Mouse (Mus musculus): ENCODE results near the gene Slit3.
A peak's percentile ranks its signal among the peaks of the same experiment; 100 is the strongest.

Slit3 gene

DNA sequence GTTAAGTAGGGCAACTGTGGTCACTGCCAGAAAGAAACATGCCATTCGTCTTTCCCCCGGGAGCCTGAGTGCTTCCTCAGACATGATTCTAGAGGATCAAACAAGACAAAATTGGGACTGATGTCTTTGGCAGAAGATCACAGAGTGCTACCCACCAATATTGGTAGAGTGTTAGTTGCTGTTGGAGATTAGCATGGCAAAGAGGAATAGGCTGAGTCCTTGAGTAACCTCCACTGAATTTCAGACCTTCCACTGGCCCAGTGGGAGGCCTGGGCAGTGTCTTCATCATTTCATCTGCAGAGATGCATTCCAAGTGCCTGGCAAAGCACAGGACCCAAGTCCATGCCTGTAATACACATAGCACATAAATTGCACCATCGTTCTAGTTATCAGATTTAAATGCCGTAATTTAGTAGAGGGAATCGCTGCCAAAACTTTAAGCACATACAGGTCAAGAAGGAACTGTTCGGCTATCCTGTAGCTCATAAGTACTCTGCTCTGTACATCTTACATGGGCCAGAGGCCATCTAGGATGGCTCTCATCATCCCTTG, 77.6 kb downstream of the Slit3 start:
- no peak for DNase-seq (ENCODE audit: low spot score)

DNA sequence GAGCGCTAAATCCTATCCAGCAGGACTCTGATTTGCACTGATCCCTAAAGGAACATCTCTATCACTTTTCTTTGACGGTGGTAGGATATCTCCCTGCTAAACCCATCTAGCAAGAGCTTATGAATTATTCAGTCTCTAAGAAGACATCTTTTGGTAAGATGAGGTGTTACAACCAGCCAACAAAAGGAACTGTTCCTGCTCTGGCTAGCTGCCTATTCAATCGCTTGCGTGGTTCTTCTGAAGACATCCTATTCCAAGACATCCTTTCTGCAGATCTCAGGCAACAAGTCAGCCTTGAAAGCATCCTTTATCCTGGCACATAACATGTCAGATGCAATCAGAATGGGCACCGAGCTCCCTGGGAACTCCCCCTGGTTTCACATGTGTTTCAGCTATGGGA, 81.3 kb downstream of the Slit3 start:
- DNase-seq (ENCODE audit: low spot score) = no peak

DNA sequence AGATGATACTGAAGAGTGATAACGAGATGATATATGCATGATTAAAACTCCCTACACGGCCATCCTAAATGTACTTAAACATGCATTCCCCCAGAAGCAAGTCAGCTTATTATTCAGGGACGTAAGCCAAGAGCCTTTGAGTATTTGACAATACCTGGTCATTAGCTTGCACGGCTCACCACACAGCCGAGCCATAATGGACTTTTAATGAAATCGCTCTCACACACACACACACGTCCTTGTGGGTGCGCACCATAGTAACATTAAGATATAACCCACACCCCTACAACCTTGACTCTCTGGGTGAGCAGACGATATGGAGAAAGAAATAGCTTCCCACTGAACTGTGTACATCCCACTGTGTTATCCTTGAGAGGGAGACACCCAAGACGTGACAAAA, 82.6 kb downstream of the Slit3 start:
- DNase-seq (ENCODE audit: low spot score) = no peak

DNA sequence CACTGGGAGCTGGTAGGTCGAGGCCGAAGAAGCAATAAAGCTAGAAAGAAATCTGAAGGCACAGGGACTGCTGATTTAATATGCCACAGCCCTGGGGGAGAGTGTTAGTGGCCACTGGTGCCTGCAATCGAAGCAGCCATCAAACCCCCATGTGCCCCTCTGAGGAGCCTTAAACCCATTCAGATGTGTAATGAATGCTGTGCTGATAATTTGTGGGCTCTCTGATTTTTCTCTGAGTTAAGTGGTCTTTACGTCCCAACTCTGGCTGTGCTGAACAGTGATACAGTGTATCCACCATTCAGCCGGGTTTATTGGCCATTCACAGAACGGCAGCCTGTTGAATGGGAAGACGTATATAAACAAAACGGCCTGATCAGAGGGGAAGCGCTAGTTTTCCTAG, 83.1 kb downstream of the Slit3 start:
- no peak for DNase-seq (ENCODE audit: low spot score)

DNA sequence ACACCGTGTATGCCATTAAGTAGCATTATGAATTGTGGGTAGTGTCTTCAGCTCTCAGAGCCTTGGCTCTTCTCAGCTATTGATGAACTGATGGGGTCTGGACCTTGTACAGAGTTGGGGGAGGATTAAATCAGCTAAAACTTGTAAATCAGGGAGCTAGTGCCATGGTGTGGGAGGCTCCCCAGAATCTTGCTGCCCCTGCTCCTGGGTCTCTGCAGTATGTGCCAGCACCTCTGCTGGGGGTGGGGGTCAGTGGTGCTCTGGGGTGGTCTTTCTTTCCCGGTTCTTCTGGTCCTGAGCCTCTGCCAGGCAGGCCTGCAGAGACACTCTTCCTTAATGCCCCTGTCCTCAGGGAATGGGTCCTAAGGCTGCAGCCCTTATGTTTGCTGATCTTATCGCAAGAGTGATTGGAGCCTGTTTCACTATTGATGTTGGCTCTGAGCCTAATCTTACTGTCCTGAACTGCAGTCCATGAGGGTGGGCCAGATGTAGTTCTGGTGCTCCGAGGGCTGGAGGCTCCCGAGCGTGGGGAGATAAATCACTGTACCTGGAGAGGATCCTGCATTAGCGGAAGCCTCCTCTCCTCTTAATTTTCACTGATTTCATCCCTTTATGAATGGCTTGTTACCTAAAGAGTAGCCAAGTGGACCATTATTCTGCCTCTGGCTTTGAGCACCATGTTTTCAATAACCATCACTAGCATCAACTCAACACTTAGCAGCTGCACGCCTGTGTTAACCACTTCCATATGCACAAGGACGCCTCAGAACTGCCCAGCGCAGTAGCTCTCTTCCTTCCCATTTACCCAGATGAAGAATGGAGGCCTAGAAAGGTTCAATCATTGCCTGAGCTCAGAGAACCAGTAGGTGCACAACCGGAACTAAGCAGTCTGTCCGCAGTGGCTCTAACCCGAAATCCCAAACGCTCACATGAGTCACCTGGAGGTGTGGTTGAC, 90.0 kb downstream of the Slit3 start:
- DNase-seq (ENCODE audit: low spot score) = no peak

DNA sequence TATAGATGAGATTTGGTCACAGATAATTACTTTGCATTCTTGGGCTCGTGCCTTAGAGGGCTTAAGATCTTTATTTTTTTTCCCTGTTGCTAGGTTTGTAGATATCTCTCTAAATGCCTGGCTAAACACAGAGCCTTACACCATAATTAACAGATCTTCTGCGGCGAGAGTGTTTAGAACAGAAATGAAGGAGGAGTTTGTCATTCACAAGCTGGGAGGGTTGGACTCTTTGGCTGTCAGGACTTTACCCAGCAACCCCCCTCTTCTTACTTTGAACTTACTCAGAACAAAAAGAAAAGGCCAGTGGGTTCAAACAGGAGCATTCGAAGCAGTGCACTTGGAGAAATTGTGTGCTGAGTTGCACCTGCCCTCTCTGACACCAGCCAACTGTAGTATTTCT, 103.0 kb downstream of the Slit3 start:
- DNase-seq (ENCODE audit: low spot score) = no peak

DNA sequence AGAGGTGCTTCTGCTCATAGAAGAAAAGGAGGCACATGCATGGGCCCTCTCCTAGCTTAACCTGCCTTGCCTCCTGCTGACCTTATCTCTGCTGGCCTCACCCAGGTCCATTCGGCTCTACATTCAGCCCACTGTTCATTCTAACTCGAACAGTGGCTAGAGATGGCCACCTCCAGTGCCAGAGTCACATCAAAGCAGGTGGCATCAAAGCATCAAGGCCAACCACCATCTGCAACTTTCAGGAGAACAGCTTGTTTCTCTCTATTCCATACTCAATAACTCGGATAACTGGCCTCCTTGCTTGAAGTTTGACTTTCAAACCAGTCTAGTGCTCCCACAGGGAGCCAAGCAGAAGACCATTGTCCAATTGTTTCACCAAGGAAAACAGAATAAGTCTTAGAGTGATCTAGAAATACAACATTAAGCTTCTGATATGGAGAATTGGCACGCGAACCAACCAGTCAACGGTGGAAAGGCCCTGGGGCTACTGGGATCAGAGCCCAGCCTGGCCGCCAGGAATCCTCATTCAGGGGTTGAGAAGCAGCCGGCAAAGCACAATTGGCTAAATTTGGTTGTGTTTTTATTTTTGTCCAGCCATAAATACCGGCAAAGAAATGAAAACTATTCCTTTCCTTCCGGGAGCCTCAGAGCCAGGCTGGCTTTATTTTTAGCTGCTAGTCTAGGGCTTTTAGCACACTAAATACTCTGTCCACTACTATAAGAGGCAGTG, 110.5 kb downstream of the Slit3 start:
- DNase-seq (ENCODE audit: low spot score) = no peak

DNA sequence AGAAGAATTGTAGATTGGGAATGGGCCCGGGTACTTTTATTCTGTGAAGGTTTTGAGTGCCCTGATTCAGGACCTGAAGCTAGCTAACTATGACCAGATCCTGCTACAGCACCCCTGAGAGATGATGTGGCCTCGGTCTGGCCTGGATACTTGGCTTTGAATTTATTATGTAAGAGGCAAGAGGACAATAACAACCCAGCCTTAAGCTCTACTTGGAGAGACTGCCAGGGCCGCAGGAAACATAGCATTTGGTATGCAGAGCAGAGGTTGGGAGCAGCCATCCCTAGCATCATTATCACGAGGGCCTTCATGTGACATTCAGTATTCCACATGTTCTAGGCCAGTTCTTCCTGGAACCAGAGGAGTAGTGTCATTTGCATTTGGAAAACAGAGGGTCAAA, 111.3 kb downstream of the Slit3 start:
- DNase-seq (ENCODE audit: low spot score) = no peak

DNA sequence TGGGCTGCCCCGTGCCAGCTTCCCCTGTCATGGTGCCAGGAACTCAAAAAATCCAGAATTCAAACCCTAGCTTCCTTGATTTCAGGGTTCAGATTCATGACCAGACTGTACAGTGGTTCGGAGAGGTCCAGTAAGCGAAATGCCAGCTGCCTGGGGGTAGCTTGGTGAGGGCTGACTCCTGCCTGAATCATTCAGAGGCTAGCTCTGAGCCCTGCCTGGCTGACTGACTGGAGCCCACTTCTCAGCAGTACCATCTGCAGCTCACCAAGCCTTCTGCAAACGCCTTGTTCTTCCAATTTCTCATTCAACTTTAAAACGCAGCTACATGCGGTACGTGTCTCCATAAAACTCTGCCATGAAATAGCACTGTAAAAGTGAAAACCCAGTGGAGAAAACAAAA, 120.4 kb downstream of the Slit3 start:
- DNase-seq (ENCODE audit: low spot score) = peak; percentile 27

DNA sequence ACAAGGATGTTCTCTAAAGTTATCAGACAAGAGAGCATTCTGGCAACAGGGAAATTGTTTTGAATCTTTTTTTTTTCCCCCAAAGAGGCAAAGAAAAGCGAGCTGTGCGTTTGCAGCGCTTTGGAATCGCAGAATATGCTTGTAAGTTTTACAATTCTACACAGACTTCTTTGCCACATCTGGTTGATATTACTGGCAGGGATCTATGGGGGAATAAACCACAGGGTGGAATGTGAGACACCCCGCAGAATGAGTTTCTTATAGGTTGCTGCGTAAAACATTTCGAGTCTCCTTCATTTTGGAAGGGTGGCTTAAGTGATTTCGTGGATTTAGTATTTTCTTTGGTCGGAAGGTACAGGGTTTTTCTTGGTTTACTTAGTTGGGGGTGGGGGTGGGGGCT, 122.6 kb downstream of the Slit3 start:
- no peak for DNase-seq (ENCODE audit: low spot score)

DNA sequence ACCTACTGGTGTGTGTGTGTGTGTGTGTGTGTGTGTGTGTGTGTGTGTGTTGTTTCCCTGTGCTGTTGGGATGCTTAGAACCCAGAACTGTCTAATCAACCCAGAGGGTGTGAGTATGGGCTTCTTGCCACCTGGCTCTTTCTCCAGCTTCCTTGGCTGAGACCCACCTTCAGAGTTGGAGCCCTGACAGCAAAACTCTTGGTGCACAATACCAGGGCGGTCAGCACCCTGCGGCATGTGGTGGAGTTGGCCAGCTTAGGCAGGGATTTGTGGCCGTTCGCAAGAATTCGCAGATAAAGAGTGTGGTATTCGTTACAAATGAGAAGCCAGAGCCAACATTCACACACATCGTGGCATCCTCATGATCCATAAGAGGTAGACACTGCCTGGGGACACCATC, 123.5 kb downstream of the Slit3 start:
- no peak for DNase-seq (ENCODE audit: low spot score)

DNA sequence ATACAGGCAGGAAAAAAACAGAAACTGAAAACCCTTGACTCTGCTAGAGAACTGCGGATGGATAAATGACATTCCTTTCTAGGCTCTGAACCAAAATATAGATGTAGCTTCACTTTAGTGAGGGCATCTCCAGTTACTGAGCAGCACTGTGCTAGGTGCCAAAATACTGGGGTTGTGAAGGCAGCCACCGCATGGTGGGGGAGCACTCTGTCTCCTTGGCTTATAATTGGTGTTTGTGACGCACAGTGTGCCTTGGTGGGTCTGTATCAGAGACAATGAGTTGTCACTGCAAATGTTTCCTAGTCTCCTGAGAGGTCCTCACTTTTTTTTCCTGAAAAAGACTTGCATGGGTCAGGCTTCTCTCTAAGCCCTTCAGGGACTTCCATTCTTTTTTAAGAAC, 125.6 kb downstream of the Slit3 start:
- DNase-seq (ENCODE audit: low spot score) = no peak

DNA sequence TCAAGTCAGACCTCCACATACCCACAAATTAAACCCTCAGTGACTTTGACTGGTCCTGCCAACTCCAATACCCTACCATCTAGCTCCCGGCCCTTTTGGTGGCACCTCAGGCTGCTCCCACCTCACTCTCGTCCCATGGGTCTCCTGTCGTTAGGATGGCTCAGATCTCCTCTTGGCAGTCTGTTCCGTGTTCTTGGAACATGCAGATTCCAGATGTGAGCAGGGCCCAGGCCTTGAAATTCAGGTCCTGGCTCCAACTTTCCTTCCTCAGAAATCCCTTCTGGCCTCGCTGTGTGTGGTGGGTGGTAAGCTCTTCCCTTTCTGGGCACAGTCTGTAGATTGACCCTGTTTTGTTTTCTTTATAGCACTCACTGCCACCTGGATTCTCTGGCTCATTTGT, 127.1 kb downstream of the Slit3 start:
- no peak for DNase-seq (ENCODE audit: low spot score)

DNA sequence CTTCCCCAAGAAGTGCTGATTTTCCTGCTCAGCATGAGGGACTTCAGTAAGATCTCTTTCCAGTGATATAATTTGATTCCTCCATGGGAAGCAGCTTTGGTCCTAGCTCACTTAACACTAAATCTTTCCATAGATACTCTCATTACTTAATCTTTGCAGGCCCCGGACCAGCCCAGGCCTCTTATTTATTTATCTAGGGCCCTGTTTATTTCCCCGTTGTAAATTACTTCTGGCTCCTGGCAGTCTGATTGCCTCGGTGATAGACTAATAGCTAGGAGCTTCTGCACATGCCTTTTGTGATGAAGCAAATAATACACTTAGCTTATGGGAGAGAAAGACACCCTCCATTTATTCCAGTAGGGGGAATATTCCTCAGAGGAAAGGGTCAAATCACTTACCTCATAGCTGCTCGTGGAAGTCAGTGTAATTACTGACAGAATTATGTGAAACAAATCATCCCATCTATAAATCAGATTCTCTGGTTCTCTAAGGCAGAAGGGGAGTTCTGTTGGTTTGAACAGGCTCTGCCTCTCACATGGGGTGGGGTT, 129.9 kb downstream of the Slit3 start:
- no peak for DNase-seq (ENCODE audit: low spot score)

DNA sequence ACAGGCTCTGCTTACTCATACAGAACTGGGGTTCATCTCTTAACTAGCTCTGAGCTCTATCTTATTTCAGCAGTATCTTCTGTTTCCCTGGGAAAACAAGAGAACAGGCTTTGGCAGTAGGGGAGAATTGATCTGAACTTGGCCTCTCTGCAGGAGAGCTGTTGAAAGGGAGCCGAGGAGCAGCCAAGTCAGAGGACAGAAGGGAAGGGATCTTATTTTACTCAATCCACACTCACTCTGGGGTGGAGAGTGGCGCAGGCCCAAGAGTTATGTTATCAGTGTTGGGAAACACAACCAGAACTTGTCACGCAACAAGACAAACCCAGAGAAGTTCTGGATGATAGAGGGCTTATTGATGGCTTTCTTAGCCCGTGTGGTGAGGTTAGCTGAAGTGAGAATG, 130.9 kb downstream of the Slit3 start:
- no peak for DNase-seq (ENCODE audit: low spot score)

DNA sequence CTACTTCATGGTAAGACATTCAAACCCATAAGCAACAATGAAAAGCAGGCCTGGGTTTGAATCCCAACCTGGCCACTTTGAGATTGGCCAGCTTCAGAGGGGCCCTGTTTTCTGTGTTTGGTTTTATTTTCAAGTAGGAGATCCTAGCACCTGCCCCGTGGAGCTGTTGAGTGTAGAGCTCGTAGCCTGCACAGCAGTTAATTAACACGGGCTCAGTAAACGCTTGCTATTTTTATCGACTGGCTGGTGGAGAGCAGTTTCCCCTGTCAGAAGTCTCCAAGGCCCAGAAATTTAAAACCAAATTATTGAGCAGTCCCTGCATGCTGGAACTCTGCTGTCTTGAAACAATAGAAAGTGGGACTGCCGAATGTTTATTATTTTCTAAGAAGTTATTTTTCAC, 136.3 kb downstream of the Slit3 start:
- no peak for DNase-seq (ENCODE audit: low spot score)

DNA sequence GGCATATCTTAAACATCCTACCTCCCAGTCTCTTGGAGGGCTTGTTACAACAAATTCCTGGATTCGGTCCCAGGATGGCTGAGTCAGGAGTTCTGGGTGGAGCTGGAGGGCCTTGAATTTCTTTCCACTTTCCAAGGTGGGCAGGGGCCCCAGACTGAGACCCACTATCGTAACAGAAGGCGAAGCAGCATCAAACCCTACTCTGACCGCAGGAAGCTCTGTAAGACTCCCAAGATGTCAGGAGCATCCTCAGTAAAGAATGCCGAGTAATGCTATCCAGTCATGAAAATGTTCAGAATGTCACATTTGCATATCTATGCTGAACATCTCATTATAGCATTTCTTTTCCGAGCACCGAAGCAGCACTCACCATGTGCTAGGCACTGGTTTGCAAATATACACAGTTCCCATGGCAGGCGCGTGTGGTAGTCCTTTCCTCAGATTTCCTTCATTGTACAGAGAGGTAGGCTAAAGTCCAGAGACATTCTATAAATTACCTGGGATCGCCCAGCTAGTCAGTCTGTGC, 140.6 kb downstream of the Slit3 start:
- peak; percentile 34 for DNase-seq (ENCODE audit: low spot score)

DNA sequence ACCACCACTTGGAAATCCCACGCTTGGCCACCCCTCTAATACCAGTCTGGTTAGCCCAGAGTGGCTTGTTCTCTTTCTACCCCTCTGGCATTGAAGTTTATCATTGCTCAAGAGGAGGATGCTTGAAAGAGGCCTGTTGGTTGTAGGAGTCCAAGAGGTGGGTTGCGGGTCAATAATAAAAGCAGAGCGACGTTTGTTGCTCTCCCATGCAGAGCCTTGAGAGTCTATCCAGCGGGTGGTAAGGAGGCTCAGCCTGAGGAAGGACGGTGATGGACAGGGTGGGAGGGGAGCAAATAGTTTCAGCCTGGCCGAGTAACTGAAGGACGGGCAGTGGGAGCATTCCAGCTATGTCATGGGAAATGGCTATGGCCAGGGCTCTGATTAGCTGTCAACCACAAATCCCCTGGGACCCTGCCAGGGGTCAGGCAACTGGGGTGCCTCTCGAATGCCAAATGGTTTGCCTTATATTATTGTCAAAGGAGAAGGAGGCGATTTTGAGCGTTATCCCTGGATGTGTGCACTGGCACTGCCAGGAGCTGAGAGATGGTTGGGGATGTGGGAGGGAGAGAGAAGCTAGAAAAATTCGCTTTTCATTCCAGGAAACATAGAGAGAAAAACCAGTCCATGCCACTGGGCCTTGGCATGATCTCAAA, 141.4 kb downstream of the Slit3 start:
- no peak for DNase-seq (ENCODE audit: low spot score)

DNA sequence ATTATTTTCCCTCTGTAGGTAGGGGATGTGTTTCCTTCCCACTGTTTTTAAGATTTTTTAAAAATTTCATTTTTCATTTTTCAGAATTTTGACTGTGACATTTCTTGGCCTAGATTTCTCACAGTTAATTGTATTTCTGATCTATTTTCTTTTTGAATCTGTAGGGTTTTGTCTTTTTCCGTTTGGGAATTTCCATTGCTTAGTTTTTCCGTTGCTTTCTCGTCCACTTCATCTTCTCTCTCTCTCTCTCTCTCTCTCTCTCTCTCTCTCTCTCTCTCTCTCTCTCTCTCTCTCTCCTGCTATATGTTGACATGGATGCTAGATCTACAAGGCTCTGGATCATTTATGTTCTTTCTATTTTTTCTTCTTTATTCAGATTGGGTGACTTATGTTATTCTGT, 143.7 kb downstream of the Slit3 start:
- no peak for DNase-seq (ENCODE audit: low spot score)

DNA sequence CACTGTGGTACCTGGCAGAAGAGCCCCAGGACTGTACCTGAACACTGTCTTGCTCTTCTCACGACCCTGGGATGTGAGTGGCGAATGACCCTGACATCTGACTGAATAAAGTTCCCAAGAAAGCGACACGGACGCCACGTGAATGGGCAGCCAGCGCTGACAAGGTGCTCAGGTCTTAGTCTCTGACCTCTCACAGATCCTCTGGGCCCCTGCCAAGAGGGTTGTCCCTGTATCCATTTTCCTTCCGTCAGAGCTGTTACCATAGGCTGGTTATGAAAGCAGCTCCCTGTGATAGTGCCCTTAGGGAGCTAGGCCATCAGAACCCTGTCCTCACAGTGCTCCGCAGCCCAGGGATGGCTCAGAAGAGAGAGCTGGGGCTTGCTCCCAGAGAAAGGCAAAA, 149.4 kb downstream of the Slit3 start:
- DNase-seq (ENCODE audit: low spot score) = no peak

DNA sequence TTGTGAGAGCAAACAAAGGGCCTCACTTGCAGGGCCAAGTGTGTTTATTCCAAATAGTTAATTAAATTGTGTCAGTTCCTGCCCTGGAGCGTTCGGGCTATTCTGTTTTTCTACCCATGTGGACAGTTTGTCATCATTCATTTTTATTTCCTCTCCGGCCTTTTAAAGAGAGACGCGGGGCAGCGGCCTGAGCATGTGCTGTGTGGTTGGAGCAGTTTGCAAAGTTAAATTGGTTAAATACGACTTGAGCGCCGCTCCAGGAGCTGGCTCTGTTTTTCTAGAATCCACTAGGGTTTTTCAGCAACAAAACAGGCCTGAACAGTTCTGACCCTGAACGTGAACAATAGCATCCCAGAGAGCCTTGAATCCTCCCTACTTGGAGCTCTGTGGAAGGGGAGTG, 152.4 kb downstream of the Slit3 start:
- DNase-seq (ENCODE audit: low spot score) = no peak

DNA sequence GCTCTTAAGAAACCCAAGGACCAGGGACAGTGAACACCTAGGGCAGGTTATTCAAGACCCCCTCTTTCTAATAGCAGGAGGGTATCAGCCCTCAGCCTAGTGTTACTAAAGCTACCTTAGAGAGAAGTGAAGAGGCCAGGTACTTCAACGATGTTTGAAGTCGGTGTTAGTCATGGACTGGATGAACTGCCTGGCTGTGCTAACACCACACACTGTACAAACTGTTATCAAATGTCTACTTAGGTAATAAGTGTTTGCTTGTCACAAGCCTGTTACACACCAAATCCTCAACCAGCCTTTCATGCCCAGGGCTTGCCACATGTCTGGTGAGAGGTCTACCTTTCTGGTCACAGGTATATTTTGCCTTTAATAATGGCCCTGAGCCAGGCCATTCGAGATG, 153.0 kb downstream of the Slit3 start:
- DNase-seq (ENCODE audit: low spot score) = no peak

Data from layer of hippocampus, adult 11-12 months (tissue).